Mouse (Mus musculus) CH12.LX (cell line): ENCODE results near the gene Samd10. TPM values are rescaled to one million over a fixed set of nuclear protein-coding genes. Genes with fewer than 3 reads are reported as not detected.

Source experiments
- DNase-seq: peaks from one replicate; pipeline ENCODE4 v3.0.0-alpha.2; 2013; ENCODE audit errors: extremely low read depth
- H3K27ac ChIP-seq: 2 replicates; pipeline ENCODE4 v1.5.1; 2012; ENCODE audit warnings: low read depth, mild to moderate bottlenecking, control low read depth, moderate library complexity; ENCODE audit not compliant: insufficient read depth
- H3K27me3 ChIP-seq: replicated peaks from 2 replicates; pipeline ENCODE3; 2012; ENCODE audit warnings: inconsistent platforms
- H3K36me3 ChIP-seq, 2 experiments: replicated peaks in 1 of 2; 2 replicates each; pipeline versions ENCODE3 to v1.6.1; 2012; ENCODE audit warnings: inconsistent platforms in 1 of 2, low read length in 1 of 2, mild to moderate bottlenecking in 1 of 2, mixed read lengths in 1 of 2, moderate library complexity in 1 of 2; ENCODE audit not compliant: control insufficient read depth in 1 of 2, insufficient read depth in 1 of 2
- H3K4me1 ChIP-seq, 2 experiments: 2 replicates each; pipeline ENCODE4 v1.6.1; 2012; ENCODE audit warnings: inconsistent platforms in 1 of 2, moderate library complexity in 1 of 2; ENCODE audit not compliant: insufficient read depth in 2 of 2, control insufficient read depth in 1 of 2
- H3K4me2 ChIP-seq: 2 replicates; pipeline ENCODE4 v1.6.1; 2012; ENCODE audit warnings: low read depth, mild to moderate bottlenecking, control low read depth; ENCODE audit not compliant: poor library complexity, insufficient read depth, severe bottlenecking
- H3K4me3 ChIP-seq, 3 experiments: fragments of 150-350 bp in 1 of 3; sonication (generic) in 1 of 3; replicated peaks in 1 of 3; 2 replicates each; pipeline versions ENCODE3 to v1.5.1; 2011 to 2012; ENCODE audit warnings: low read depth in 2 of 3, low read length in 2 of 3, mild to moderate bottlenecking in 2 of 3, moderate library complexity in 2 of 3, control low read depth in 1 of 3, improper control_type of control experiment in 1 of 3, inconsistent platforms in 1 of 3, mixed read lengths in 1 of 3; ENCODE audit not compliant: poor library complexity in 1 of 3
- H3K79me2 ChIP-seq: replicated peaks from 2 replicates; pipeline ENCODE4 v1.6.1; 2012; ENCODE audit warnings: mild to moderate bottlenecking, moderate library complexity; ENCODE audit not compliant: control insufficient read depth, poor library complexity, insufficient read depth, severe bottlenecking; ENCODE audit errors: extremely low read depth
- H3K9ac ChIP-seq: 2 replicates; pipeline ENCODE4 v1.6.1; 2012; ENCODE audit warnings: low read depth, mild to moderate bottlenecking, control low read depth, moderate library complexity; ENCODE audit not compliant: insufficient read depth
- H3K9me3 ChIP-seq: replicated peaks from 2 replicates; pipeline ENCODE3; 2012; ENCODE audit warnings: low read length, inconsistent platforms, mixed read lengths
- CHD1 ChIP-seq: IDR thresholded peaks from 2 replicates; pipeline ENCODE4 v1.6.1; 2012; ENCODE audit warnings: low read depth, low read length, improper control_type of control experiment, inconsistent platforms
- CTCF ChIP-seq, 2 experiments: IDR thresholded peaks in 1 of 2; conservative IDR thresholded peaks in 1 of 2; 2 replicates each; pipeline ENCODE4 v1.5.1; 2011 to 2012; ENCODE audit warnings: low read depth in 2 of 2, low read length in 2 of 2, improper control_type of control experiment in 1 of 2, inconsistent platforms in 1 of 2, mild to moderate bottlenecking in 1 of 2, moderate library complexity in 1 of 2
- E2F4 ChIP-seq: IDR thresholded peaks from 2 replicates; pipeline ENCODE4 v1.6.1; 2011; ENCODE audit warnings: low read depth, low read length, improper control_type of control experiment; ENCODE audit not compliant: insufficient replicate concordance
- ELF1 ChIP-seq: IDR thresholded peaks from 2 replicates; pipeline ENCODE4 v1.6.1; 2014; ENCODE audit warnings: low read depth, mild to moderate bottlenecking, inconsistent platforms, low read length, improper control_type of control experiment
- GABPA ChIP-seq: IDR thresholded peaks from 2 replicates; pipeline ENCODE4 v1.6.1; 2012; ENCODE audit warnings: low read depth, low read length, improper control_type of control experiment, inconsistent platforms; ENCODE audit not compliant: insufficient replicate concordance
- MAX ChIP-seq: IDR thresholded peaks from 2 replicates; pipeline ENCODE4 v1.6.1; 2011; ENCODE audit warnings: low read length, improper control_type of control experiment
- MAZ ChIP-seq: IDR thresholded peaks from 2 replicates; pipeline ENCODE4 v1.6.1; 2012; ENCODE audit warnings: low read depth, mild to moderate bottlenecking, inconsistent platforms, low read length, improper control_type of control experiment, moderate library complexity
- MEF2A ChIP-seq: IDR thresholded peaks from 2 replicates; pipeline ENCODE4 v1.6.1; 2014; ENCODE audit warnings: low read depth, mild to moderate bottlenecking, inconsistent platforms, low read length, improper control_type of control experiment, borderline replicate concordance
- NELFE ChIP-seq: IDR thresholded peaks from 2 replicates; pipeline ENCODE4 v1.6.1; 2011; ENCODE audit warnings: low read depth, low read length, improper control_type of control experiment
- PAX5 ChIP-seq: IDR thresholded peaks from 2 replicates; pipeline ENCODE4 v1.6.1; 2012; ENCODE audit warnings: low read length, inconsistent platforms, mixed read lengths
- RAD21 ChIP-seq: IDR thresholded peaks from 2 replicates; pipeline ENCODE4 v1.6.1; 2011; ENCODE audit warnings: low read depth, mild to moderate bottlenecking, low read length, improper control_type of control experiment, moderate library complexity
- RCOR1 ChIP-seq: conservative IDR thresholded peaks from 2 replicates; pipeline ENCODE4 v1.6.1; 2012; ENCODE audit warnings: low read depth, mild to moderate bottlenecking, inconsistent platforms, low read length, improper control_type of control experiment
- SMC3 ChIP-seq: IDR thresholded peaks from 2 replicates; pipeline ENCODE4 v1.6.1; 2011; ENCODE audit warnings: low read depth, low read length, improper control_type of control experiment
- TBP ChIP-seq: conservative IDR thresholded peaks from 2 replicates; pipeline ENCODE4 v1.6.1; 2011; ENCODE audit warnings: low read depth, low read length, improper control_type of control experiment
- TCF12 ChIP-seq: IDR thresholded peaks from 2 replicates; pipeline ENCODE4 v1.6.1; 2014; ENCODE audit warnings: low read depth, mild to moderate bottlenecking, inconsistent platforms, low read length, improper control_type of control experiment
- USF1 ChIP-seq: IDR thresholded peaks from 2 replicates; pipeline ENCODE4 v1.6.1; 2014; ENCODE audit warnings: low read depth, mild to moderate bottlenecking, inconsistent platforms, low read length, improper control_type of control experiment
- USF2 ChIP-seq: conservative IDR thresholded peaks from 2 replicates; pipeline ENCODE4 v1.6.1; 2011; ENCODE audit warnings: low read depth, low read length, improper control_type of control experiment
- ZC3H11A ChIP-seq: IDR thresholded peaks from 2 replicates; pipeline ENCODE4 v1.6.1; 2012; ENCODE audit warnings: low read depth, mild to moderate bottlenecking, inconsistent platforms, low read length, improper control_type of control experiment
- ZMIZ1 ChIP-seq: IDR thresholded peaks from 2 replicates; pipeline ENCODE4 v1.6.1; 2012; ENCODE audit warnings: low read depth, mild to moderate bottlenecking, inconsistent platforms, low read length, improper control_type of control experiment
- dilution Hi-C: fragments of 300-500 bp; cut with MboI; formaldehyde crosslinking; loops from 2 replicates; pipeline ENCODE4 v1.14.3; 2020; ENCODE audit warnings: low sequenced_read_pairs; ENCODE audit not compliant: extremely low pct_unique_long_range_greater_than_20kb, extremely low pct_ligation_motif_present
- in situ Hi-C: fragments of 300-500 bp; cut with MboI; formaldehyde crosslinking; loops from 3 replicates; pipeline ENCODE4 v1.14.3; 2019; ENCODE audit warnings: low sequenced_read_pairs, low pct_ligation_motif_present, low pct_unique_long_range_greater_than_20kb, mixed read lengths
- polyA plus RNA-seq: library from polyadenylated mRNA; unstranded; fragments of >175 nt; gene quantifications from 2 replicates; pipeline ENCODE4 v1.2.1, GENCODE M21; 2012; ENCODE audit warnings: low read depth; ENCODE audit not compliant: insufficient read length
- total RNA-seq, 2 experiments: library from RNA; depleted of rRNA; stranded (reverse); fragments of 300-350 nt in 1 of 2; fragments of >200 nt in 1 of 2; gene quantifications; 2 replicates each; pipeline ENCODE4 v1.2.3; 2012 to 2014

The Samd10 gene
- total and polyA plus RNA-seq, 3 experiments: 0.32 to 3.8 (median 0.66) TPM

DNA sequence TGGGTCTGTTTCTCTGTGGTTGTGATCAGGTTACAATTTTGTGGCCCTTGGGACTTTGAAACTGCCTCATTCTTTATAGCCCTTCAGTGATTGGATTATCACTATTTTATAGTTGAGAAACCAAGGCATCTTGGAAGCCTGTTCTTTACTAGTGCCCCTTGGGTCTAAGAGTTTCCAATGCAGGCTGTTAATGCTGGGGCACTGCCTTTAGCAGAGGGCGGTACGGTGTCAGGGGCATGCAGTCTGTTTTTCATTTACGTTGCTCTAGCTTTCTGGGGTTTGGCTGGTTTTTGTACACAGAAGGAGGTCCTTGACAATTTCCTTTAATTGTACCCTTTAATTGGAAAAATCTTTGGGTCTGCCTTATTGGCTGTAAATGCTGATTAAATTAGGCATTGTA, 46.7 kb upstream of the Samd10 start:
- Histone ChIP-seq H3K36me3 (peaks cover 61 to 89% of the 10 kb centered on the region in 2 experiments), H3K27me3 (no peaks in the 10 kb centered on the region), H3K27ac (no peak overlapping the region), H3K4me1 (peaks cover 0 to 10% of the 10 kb centered on the region in 2 experiments; a peak in 2 of 4 replicates), H3K79me2 (no peaks in the 10 kb centered on the region), H3K9me3 (no peaks in the 10 kb centered on the region)
- DNase-seq: no peak
- dilution Hi-C loops: no loop called here
- TF ChIP-seq RCOR1 (no peak), ZC3H11A (no peak), TBP (no peak), CTCF (conservative IDR thresholded peaks at IDR 0.05 in 1 of 2, IDR thresholded peaks at IDR 0.05 in 1 of 2; ENCODE audit: low read depth in 2 of 2, low read length in 2 of 2) (no peak), MEF2A (no peak), USF2 (no peak), NELFE (no peak), USF1 (no peak), SMC3 (no peak), E2F4 (no peak), GABPA (no peak), ELF1 (no peak), TCF12 (no peak), PAX5 (no peak), MAZ (no peak)
- TF ChIP-seq, all 38 proteins: peak for 0
- H3K4me2 ChIP-seq: no peak overlapping the region
- in situ Hi-C loops: no loop called here
- no peak overlapping the region for H3K9ac ChIP-seq
- no peak overlapping the region for H3K4me3 ChIP-seq

DNA sequence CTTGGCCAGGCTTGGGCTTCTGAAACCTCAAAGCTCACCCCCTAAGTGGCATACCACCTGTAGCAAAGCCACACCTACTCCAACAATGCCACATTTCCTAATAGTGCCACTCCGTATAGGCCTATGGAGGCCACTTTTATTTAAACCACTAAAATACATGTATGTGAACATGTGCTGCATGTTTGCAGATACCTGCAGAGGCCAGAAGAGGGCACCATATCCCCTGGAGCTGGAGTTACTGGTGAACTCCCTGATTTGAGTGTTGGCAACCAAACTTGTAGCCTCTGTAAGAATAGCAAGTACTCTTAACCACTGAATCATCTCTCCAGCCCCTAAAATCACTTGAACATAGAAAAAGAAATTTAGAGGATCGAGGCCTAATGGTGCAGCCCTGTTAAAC, 45.3 kb upstream of the Samd10 start:
- H3K4me2 ChIP-seq: no peak overlapping the region
- no peak overlapping the region for H3K4me3 ChIP-seq
- no peak overlapping the region for H3K27ac ChIP-seq
- H3K27me3 ChIP-seq: no peaks in the 10 kb centered on the region
- no peak overlapping the region for H3K9ac ChIP-seq
- dilution Hi-C loops: no loop called here
- DNase-seq: peak; percentile 62
- TF ChIP-seq CTCF (conservative IDR thresholded peaks at IDR 0.05 in 1 of 2, IDR thresholded peaks at IDR 0.05 in 1 of 2; ENCODE audit: low read depth in 2 of 2, low read length in 2 of 2): peak; percentile 67 to 79
- 0 out of 2 replicates have a peak, but pooled peaks have one; percentile 34 for TF ChIP-seq MAX
- TF ChIP-seq CHD1: no peak
- peak; percentile 75 for TF ChIP-seq SMC3
- TF ChIP-seq ZMIZ1: no peak
- peak; percentile 60 for TF ChIP-seq RAD21
- TF ChIP-seq, all 38 proteins: peak for 4
- Histone ChIP-seq H3K36me3 (peaks cover 54 to 89% of the 10 kb centered on the region in 2 experiments), H3K79me2 (no peaks in the 10 kb centered on the region), H3K4me1 (peaks cover 0 to 13% of the 10 kb centered on the region in 2 experiments; a peak in 2 of 4 replicates), H3K9me3 (no peaks in the 10 kb centered on the region)
- in situ Hi-C loops: loop anchor here (5.0 kb wide), 1 partner anchor 33 kb away; no protein-coding TSS in a partner anchor
